Mouse (Mus musculus) regulatory T cell (primary cell): ENCODE results near the gene Hist1h4k.

ENCODE experiments used
- in situ Hi-C: fragments of 300-600 bp; cut with MboI, MseI; formaldehyde crosslinking; loops from one replicate; pipeline ENCODE4 v1.15.1; 2025; ENCODE audit warnings: high pct_unique_total_duplicates

Gene Hist1h4k

GRCm38 (mm10) chr13:21778814-21779766 is 28.8 kb upstream of the Hist1h4k start:
- in situ Hi-C loops: loop anchor here (25.0 kb wide), 1 partner anchor 1958 kb away; the partner anchor contains the start of genes Hist1h1c, Hist1h2bb and Hist1h3c

GRCm38 (mm10) chr13:21755707-21756106 is 5.4 kb upstream of the Hist1h4k start:
- in situ Hi-C loops: no loop called here

DNA sequence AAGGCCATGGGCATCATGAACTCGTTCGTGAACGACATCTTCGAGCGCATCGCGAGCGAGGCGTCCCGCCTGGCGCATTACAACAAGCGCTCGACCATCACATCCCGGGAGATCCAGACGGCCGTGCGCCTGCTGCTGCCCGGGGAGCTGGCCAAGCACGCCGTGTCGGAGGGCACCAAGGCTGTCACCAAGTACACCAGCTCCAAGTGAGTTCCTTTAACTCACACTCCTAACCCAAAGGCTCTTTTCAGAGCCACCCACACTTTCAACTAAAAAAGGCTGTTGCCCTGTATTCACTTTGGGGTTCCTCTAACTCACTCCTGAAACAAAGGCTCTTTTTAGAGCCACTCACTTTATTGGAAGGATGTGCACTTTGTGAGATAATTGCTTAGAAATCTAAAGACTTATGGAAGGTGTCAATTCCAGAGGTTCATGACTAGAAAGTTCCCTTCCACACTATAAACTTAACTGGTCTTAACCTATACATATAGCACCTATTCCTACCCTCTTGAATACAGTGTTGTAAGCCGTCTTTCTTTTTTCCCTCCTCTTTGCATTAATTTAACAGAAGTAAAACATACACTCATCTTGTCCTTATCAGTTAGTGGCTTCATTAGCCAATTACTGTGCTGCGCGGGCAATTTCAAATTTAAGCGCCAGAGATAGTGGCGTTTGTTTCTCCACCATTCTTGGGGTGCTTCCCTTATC is 4.1 kb upstream of the Hist1h4k start:
- in situ Hi-C loops: loop anchor here (5.0 kb wide), 1 partner anchor 37 kb away; the partner anchor contains the start of genes Hist1h2ai, Hist1h2bl and Hist1h3h

- in situ Hi-C loops: loop anchor here (5.0 kb wide), 1 partner anchor 36 kb away; the partner anchor contains the start of genes Hist1h2ai, Hist1h2bl and Hist1h3h
These were observed 3.4 kb upstream of the Hist1h4k start, which contains the start of the genes Hist1h2ak and Hist1h2bn for GRCm38 (mm10) chr13:21753524-21754285. Gene Hist1h2ak, minus strand, starts transcription at chr13:21753827. Gene Hist1h2bn, plus strand, starts transcription at chr13:21754123.

GRCm38 (mm10) chr13:21753051-21753523 is 2.8 kb upstream of the Hist1h4k start:
- in situ Hi-C loops: loop anchor here (5.0 kb wide), 1 partner anchor 36 kb away; the partner anchor contains the start of genes Hist1h2ai, Hist1h2bl and Hist1h3h

DNA sequence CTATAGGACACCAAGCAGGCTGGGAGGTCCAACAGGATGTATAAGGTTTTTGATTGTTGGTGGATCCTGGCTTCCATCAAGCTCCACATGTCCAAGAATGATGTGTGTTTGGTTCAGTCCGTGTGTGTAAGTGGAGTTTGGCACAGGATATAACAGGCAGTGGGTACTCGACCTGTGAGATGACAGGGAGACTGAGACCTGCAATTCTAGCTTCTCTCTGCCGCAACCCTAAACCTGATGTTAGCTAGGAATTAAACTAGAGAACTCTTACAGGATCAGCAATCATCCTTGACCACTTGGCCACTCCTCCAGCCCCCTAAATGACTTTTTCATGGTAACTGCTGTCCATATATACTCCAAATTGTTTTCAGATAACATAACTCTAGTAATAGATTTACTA is 2.1 kb upstream of the Hist1h4k start:
- in situ Hi-C loops: loop anchor here (5.0 kb wide), 1 partner anchor 35 kb away; the partner anchor contains the start of genes Hist1h2ai, Hist1h2bl and Hist1h3h

DNA sequence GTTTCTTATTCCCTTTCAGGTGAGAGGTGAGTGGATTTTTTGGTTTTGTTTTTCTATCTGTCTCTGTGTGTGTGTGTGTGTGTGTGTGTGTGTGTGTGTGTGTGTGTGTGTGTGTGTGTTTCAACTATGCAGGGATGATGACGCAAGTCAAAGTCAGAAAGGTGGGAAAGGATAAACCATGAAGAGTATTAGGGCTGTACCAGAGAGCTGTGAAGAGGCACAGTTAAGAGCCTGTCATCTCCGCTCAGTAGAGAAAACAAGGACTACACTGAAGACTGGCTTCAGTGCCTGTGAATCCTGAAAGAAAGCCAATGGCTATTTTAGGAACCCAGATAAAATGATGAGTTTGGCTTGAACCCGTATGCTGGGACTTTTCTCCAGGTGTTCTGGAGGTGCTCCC is 1.5 kb upstream of the Hist1h4k start:
- in situ Hi-C loops: loop anchor here (5.0 kb wide), 1 partner anchor 35 kb away; the partner anchor contains the start of genes Hist1h2ai, Hist1h2bl and Hist1h3h

DNA sequence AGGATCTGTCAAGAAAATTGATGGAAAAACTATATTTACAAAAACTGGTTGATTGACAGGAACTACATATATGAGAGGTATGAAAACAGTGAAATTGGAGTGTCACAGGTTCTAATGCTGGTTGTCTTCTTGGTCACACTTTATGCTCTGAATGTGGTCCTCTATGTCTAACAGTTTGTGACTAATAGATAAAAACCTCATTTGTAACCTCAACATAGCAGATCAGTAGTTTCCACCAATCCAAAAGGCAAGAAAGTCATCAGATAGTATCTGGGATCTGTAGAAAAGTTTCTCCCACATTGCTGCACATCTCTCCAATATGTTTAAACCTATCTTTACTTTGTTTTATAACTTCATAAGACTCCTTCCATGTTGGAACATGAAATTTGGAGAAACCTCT is 1.1 kb upstream of the Hist1h4k start:
- in situ Hi-C loops: loop anchor here (5.0 kb wide), 1 partner anchor 34 kb away; the partner anchor contains the start of genes Hist1h2ai, Hist1h2bl and Hist1h3h

DNA sequence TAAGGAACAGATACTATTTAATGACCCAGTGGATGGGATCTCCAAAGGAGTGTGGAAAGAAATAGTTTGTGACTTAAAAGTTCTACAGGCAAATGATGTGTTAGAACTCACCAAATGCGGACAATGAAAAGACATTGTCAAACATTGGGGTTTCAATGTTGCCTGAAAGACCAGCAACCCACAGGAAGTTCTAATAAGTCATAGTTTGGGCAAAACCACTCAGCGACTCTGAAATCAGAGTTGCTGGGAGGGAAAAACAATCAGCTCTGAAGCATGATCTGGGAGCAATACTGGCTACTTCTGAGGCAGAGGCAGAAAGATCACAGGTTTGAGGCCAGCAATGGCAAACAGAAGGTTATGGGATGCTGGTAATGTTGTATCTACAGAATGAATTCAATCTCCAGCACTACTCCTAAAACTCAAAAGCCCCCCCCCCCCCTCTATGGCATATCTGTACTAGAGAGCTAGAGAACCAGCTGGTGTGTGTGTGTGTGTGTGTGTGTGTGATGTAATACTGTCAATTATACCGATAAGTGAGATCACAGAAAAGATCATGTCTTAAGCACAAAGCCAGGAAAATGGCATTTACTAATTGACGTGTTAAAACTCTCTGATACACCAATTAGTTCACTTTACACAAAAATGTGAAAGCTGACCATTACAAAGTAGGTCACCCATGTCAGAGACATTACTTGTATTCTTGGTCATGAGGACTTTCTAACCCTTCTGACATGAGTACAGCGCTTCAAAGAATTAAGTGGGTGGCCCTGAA is 732 bp downstream of the Hist1h4k start:
- in situ Hi-C loops: loop anchor here (5.0 kb wide), 1 partner anchor 32 kb away; the partner anchor contains the start of genes Hist1h2ai, Hist1h2bl and Hist1h3h

- in situ Hi-C loops: no loop called here
These were observed 5.3 kb downstream of the Hist1h4k start for GRCm38 (mm10) chr13:21745006-21745405.

DNA sequence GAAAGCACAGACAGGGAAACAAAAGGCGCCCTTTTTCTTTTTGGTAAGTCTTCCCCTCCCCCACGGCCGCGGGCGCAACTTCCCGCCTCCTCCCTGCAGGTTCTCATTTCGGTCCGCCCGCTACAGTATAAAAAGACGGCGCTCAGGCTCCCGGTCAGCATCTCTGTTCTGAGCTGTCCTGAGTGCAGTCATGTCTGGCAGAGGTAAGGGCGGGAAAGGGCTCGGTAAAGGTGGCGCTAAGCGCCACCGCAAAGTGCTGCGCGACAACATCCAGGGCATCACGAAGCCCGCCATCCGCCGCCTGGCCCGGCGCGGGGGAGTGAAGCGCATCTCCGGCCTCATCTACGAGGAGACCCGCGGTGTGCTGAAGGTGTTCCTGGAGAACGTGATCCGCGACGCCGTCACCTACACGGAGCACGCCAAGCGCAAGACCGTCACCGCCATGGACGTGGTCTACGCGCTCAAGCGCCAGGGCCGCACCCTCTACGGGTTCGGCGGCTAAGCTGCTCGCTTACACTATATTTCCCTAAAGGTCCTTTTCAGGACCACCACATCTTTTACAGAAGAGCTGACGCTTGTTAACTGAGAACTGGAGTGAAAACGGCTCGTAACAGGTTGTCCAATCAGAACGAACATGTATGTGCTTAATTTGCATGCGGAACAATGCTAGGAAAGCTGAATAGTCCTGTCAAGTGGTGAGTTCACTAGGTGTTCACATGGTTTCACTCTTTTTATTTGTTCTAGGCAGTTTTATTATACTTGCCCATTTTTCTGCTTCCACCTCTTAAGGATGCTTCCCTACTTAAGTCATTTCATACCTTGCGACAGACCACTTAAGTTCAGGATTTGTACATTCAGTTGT is 15.2 kb downstream of the Hist1h4k start, which contains the start of gene Hist1h4j:
Gene Hist1h4j, plus strand, starts transcription at position 159 of the 862 bp plus-strand sequence.
- in situ Hi-C loops: loop anchor here (5.0 kb wide), 1 partner anchor 57 kb away; no protein-coding TSS in a partner anchor

DNA sequence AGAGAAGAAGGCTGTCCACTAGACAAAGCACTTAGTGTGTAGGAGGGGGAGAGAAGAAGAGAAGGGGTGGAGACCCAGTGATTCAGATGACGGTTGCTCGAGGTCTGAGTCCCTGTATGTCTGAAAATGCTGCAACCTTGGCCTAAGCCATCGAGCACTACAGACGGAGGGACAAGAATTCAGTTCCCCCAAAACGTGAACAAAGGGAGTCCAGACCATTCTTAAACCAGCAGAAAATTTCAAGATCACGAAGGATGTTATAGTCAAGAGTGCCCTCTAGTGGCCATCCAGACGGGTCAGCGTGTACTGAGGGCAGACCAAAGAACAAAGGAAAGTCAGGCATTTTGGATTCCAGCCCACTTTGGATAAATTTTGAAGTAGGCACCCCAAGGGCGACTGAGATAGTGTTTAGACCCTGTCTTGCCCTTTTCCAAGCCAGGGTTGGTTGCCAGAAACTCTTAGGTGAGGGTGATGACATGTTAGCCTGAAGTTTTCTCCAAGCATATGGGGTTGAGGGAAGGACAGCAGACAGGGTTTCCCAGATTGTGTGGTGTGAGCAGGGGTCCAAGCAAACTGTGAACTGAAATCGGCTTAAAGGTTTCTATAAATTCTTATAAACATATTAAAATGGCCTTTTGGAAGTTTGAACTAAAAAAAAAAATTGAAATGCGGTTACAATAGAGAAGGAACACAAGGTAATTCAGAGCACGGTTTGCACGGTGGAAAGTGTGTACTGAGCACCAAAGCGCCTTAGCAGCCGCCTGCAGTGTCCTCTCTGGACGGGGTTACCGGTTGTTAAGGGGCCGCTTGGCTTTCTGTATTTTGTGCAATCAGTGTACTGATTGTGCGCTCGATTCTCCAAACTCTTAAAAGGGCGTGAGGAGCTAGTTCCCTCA is 16.0 kb downstream of the Hist1h4k start:
- in situ Hi-C loops: no loop called here

DNA sequence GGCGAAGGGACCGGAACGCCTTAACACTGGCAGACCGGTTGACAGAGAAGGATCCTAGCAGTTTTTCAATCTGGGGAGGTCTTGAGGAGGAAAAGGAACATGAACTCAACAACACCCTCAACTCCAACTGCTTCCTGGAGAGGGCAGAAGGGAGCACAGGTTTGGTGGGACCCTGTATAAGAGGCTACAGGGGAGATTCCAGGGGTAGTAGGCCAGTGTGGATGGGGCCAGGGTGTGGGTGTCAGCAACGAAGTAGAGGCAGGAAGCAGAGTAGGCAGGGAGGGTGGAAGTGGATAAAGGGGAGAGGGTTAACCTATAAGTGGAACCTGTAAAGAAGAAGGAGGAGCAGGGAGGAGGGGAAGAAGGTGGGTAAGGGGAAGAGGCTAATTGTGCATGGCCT is 16.8 kb downstream of the Hist1h4k start:
- in situ Hi-C loops: no loop called here

DNA sequence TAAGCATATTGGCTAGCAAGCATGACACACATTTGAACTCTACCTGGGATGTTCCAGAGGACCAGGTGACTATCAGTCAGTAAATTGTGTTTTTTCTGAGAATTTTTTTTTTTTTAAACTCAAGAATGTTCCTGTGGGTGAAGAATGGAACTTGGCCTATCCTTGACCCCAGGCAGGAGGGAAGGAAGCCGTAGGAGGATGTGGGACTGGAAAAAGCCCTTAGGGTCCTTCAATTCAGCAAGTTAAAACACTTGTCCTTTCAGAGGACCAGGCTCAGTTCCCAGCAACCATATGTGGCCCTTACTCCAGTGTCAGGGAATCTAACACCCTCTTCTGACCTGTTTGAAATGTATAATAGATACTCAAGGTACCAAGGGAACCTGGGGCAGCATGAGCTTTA is 20.8 kb downstream of the Hist1h4k start:
- in situ Hi-C loops: no loop called here

GRCm38 (mm10) chr13:21727948-21728572 is 22.2 kb downstream of the Hist1h4k start:
- in situ Hi-C loops: no loop called here

DNA sequence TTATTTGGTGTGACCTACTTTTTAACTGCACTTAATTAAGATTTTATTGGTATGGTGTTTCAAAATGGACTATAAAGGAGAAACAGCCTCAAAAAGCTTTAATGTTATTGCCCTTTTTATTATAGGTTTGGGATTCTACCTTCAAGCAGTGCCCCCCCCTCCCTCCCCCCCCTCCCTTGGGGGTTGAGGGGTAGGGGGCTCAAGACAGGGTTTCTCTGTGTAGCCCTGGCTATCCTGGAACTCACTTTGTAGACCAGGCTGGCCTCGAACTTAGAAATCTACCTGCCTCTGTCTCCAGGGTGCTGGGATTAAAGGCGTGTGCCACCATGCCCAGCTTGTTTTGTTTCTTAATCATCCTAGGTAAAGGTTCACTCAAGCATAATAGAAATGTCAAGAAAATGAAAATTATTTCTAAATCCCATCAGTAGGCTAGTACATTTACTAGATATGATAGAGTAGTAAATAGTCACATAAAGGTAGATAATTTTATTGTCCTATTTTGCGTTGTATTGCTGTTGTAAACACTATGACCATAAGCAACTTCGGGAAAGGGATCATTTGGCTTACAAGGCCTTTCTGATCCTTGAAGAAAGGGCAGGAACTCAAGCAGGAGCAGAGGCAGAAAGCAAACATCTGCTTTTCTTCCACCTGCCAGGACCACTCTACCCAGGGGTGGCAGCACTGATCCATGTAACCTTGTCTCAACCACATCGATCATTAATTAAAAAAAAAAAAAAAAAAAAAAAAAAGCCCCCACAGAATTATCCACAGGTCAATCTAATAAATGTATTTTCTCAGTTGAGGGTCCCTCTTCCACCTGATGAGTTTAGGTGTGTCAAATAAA is 27.1 kb downstream of the Hist1h4k start:
- in situ Hi-C loops: loop anchor here (5.0 kb wide), 2 partner anchors 314 to 1849 kb away; partner anchors contain the start of genes Hist1h2ad, Hist1h2ae, Hist1h2ah and Hist1h2bf
